Mouse (Mus musculus): ENCODE results near the gene Pigl.
"Not testable (repeated sequence)": the region's sequence is repeated elsewhere in the genome, so short reads cannot be mapped to it uniquely, and the experiment has no call there.

The Pigl gene

DNA sequence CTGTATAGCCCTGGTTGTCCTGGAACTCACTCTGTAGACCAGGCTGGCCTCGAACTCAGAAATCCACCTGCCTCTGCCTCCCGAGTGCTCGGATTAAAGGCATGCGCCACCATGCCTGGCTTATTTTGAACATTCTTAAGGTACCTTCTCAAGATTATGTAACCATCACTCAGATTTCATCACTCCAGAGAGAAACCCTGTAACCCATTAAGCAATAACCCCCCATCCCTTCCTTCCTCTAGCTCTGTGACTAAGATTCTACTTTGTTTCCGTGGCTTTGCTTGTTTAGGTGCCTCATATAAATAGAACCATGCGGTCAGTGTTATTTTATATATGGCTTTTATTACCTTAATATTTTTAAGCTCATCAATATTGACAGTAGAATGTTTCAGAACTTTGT lies 12.2 kb downstream of the Pigl start:
- no peak for DNase-seq

DNA sequence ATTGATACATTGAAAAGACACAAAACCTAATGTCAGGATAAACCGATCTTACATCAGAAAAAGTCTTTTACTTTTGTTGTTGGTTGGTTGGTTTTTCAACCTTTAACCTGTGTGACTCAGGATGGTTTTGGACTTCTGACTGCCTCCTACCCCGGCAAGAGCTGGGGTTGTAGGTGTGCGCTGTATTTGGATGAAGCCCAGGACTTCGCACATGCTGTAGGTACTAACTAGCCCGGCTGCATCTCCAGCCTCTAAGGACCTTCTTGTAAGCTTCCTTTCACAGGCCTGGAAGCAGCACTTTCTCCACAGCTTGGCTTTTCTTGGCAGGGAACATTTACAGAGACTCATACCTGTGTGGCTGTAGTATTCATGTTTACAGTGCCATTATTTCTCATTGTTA lies 15.3 kb downstream of the Pigl start:
- DNase-seq = no peak

DNA sequence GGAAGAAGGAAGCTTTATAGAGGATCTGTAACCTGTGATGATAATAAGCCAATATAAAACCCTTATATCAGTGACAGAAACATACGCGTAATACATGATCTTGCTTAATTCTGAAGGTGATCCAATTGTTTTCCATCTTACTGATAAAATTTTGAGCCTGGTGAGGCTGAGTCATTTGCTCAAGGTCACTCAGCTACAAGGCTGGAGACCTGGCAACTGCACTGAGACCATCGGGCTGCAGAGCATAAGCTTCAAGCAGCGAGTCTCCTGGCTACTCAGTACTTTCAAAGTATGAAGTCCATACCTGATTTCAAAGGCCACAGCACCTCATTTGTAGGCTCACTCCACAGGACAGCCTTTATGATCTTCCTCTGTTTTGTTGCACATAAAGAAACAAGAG lies 17.9 kb downstream of the Pigl start:
- DNase-seq = no peak

DNA sequence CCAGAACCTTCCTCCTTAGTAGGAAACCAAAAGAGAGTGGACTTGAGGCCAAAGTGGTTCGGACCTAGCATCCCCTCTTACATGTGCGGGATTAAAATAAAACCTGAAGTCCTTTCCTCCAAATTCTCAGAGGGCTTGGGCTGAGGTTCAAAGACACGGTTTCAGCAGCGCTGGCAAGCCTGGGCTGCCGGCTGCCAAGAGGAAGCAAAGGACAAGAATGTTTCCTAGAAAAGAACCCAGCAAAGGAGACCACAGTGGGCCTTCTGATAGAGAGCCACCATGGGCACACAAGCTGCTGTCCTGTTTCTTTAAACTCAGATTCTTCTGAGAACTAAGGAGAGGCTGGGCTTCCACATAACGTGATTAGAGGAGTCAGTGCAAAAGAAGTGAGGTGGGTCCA lies 20.7 kb downstream of the Pigl start:
- DNase-seq = no peak

DNA sequence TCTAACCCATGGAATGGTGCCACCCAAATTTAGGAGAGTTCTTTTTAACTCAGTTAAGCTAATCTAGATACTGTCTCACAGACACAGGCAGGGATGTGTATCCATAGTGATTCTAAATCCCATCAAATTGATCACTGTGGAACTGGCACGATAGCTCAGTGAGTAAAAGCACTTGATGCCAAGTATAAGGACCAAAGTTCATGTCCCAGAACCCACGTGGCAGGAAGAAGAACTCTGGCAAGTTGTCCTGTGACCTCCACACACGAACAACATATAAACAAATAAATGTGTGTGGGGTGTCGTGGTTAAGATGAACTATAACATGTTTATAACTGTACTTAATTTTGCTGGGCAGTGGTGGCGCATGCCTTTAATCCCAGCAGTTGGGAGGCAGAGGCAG lies 21.3 kb downstream of the Pigl start:
- no peak for DNase-seq

DNA sequence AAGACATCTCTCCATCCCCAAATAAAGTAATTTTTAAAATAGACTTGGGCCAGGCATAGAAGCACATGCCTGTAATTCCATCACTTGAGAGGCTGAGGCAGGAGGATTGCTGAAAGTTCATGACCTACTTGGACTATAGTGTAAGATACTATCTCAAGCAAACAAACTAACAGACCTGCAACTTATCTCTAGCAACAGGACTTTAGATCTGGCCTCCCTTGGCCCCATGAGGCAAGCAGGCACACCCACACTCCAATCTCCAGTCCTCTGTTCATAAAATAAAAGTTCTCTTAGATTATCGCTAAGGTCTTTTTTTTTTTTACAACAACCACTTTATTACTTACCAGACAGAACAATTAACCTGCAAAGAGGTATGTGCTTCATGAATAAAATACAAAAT lies 28.7 kb downstream of the Pigl start:
- DNase-seq = no peak

DNA sequence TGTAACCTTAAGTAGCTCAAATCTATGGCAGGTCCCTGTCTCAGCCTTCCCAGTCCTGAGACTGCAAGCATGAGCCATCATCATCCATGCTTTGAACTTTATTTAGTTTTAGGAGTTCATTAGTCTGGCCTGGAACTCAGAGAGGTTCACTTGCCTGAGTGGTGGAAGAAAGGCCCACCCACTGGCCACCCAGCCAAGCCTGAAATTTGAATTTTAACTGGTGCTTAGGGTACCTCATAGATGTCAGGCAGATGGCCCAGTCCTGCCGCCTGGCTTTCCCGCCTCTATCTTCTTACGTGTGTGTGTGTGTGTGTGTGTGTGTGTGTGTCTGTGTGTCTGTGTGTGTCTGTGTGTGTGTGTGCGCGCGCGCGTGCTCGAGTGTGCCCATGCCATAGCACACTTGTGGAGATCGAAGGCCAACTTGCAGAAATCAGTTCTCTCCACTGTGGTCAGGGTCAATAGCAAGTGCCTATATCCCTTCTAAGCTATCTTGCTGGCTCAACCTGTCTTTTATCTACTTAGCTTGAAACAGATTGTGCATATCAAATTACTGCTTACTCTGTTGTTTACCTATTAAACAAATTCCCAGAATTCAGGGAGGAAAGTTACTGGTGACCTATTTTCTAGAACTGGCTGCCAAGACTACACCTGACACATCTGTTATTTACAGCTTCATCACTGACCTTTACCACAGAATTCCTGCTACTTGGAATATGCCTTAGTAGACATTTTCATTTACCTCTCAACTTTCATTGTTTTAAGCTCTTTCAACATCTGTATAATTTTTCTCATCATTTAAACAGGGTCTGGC lies 29.5 kb downstream of the Pigl start:
- DNase-seq = no peak

DNA sequence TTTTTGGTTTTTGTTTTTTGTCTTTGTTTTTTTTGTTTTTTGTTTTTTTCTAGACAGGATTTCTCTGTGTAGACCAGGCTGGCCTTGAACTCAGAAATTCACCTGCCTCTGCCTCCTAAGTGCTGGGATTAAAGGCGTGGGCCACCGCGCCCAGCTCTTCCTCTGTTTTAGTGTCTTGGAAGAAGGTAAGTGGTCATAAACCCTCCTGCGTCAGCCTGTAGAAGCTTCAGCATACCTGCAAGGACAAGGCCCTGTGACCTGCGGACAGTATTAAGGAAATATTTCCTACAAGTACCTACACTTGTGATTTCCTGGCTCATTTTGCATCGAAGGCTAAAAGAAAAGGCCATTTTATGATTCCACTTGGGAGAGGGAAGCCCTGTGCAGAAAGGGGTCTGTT lies 35.4 kb downstream of the Pigl start:
- DNase-seq = no peak

DNA sequence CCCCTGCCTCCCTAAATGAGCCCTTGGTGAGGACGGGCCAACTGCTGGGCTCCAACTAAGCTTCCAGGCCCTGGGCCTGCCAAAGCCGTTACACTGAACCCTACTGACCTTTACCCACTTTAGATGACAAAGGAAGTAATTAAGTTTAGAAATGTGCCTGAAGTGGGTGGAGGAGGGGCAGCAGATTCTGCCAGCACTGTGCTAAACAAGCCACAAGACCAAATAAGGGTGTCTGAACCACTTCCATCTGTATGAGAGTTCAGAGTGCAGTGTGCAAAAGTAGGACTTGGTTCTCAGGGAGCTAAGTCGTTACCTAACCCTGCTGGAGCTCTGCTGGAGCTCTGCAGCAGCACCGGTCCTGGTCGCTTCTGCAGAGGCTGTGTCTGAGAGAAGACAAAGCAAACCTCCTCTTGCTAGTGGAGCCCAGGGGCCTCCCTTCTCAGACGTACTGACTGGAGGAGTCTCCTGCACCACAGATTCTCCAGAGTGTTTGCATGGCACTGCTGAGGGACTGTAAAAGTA lies 36.6 kb downstream of the Pigl start:
- no peak for DNase-seq

DNA sequence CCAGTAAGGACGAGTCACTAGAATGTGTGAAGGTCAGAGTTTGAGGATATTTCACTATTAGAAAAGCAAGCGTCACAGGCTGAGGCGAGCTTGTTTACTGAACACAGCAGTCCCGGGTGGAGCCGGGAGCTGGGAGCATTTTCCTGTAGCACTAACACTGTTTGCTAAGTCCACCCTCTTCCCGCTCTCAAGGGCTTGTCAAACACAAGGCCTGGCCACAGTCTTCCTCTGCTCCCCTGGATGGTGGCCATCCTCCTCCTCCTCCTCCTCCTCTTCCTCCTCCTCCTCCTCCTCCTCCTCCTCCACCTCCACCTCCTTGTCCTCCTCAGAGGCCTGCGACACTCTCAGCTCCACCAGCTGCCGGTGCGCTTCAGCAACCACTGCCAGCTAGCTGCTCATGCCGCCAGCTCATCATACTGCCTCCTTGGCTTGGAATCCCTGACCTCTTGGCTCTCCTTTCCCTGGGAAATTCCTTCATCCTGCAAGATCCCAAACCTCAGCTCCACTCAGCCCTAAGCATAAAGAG lies 37.1 kb downstream of the Pigl start:
- DNase-seq = no peak

DNA sequence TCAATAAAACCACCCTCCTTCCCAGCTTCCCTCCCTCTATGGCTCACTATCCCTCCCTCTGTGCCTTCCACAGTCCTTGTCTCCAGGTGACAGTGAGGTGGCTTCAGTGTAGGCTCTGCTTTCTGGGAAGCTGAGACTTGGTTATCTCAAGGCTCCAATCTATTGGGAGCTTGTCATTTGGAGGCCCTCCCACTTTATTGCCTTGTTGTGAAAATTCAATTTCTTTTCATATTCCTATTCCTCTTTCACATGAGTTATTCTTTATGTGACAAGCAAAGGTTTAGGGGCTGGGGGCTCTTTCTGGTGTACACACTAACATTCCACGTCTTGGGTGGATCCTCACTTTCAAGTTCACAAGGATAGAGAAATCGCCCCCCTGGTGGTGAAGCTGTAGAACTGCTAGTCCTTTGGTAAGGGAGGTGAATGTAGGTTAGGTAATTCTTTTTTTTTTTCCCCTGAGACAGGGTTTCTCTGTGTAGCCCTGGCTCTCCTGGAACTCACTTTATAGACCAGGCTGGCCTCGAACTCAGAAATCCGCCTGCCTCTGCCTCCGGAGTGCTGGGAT lies 38.0 kb downstream of the Pigl start:
- no peak for DNase-seq

DNA sequence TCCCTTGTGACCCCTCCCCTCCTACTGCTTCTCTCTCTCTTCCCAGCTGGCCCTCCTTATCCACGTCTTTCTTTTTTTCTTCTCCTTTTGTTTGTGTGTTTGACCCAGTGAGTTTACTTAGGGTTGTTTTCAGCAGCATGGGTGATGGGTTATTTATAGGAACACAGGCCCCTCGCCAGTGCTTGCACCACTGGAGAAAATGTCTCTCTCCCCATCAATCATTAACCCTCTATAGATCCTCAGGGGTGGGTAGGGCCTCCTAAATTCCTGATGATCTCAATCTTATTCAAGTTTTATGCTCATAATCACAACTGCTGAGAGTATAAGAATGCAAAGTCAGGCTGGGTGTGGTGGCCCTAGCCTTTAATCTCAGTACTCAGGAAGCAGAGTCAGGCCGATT lies 38.9 kb downstream of the Pigl start:
- DNase-seq = no peak

DNA sequence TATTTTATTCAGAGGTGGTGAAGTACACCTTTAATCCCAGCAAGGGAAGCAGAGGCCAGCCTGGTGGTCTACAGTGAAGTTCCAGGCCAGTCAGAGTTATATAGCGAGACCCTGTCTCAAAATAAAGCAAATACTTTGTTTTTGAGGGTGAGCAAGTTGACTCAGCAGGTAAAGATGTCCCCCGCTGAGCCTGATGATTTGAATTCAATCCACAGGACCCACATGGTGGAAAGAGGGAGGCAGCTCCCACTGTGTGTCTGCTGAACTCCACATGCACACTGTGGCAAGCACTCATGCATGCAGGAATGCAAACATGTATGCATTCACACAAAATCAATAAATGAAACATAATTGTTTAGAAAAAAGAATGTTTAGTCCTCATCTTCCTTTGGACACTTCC lies 40.5 kb downstream of the Pigl start:
- no peak for DNase-seq

DNA sequence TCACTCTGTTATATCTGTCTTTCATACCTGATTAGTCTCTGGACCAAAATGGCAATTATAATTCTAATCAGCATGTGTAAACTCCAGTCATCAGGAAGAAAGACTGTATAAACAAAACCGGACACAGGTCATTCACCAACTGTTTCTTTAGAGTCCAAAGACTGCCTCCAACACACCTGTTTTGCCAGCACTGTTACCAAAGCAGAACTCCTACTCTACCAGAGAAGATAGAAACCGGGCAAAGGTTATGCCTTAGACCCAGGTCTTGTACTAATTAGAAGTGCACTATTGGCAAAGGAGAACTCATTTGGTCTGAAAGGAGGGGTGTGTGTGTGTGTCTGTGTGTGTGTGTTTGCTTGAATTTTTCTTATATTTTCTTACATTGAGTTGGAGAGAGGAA lies 42.3 kb downstream of the Pigl start:
- no peak for DNase-seq

DNA sequence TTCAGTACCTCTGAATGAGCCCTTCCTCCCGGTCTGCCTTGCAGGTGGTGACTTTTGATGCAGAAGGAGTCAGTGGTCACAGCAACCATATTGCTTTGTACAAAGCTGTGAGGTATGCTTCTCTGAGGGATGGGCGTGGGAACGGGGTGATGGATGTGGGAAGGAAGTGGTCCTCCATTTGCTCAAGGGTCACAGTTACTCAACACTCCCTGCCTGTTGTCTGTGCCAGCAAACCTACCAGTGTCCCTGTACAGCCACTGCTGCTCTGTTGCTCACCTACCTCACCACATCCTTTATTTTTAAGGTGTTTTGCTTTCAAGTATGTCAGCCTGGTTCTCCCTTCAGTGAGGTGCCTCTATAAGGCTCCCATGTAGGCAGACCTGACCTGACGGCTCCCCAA lies 49.4 kb downstream of the Pigl start:
- no peak for DNase-seq

DNA sequence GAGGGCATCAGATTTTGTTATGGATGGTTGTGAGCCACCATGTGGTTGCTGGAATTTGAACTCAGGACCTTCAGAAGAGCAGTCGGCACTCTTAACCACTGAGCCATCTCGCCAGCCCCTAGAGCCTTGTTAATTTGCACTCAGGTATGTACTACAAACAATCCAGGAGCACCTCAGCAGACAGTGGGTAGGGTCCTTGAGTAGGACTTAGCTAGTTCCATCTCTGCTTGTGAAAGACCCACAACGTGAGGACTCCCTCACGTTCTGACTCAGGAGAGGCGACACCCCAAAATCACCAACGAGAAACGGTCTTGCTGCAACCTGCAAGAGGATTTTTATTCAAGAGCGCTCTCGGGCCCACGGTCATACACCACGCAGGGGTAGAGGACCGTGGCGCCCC lies 50.1 kb downstream of the Pigl start:
- not testable (repeated sequence) for DNase-seq

DNA sequence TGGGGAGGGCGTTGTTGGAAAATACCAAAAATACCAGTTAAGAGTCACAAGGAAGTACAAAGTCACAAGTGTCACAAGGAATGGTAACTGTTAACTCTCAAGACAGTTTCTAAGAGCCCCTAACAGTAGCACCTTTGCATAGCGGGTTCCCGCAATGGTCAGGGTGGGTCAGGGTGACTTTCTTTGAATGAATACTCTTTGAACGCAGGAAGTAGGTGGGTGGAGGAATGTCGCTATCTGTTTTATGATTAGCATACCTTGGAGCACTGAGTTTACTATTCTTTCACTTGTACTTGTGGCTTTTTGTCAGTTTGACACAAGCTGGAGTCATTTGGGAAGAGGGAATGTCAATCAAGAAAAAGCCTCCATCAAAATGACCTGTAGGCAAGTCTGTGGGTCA lies 50.6 kb downstream of the Pigl start:
- DNase-seq = not testable (repeated sequence)

DNA sequence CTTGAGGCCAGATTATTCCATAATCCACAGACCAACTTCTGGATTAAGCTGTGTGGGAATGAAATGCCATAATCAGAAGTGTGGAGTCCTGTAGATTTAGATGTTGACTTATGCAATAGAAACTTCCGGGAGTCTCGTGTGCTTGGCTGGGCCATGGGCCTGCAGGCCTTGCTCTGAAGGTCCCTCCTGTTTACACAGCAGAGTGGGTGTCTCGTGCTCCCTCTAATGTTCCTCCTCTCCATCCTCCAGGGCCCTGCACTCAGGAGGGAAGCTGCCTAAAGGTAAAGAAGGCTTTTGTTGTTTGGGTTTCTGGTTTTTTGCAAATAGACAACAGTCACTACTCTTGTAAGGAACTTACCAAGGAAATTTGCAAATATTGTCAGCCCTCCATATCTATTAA lies 51.3 kb downstream of the Pigl start:
- DNase-seq = no peak

DNA sequence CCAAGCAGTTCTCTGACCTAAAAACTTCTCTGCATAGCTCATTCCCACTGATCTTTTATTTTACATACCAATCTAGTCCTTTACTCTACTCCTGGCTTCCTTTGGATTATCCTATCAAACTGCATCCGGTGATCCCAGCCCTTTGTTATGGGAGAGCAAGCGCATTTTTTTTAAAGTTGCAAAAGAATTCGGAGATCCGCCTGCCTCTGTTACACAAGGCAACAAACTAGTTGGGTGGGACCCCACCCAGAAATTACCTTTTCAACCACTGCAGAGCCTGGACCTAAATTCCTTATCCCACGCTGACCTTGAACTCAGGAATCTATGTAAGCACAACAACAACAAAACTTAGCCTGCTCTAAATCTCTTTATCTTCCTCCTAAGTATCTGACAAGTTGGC lies 52.7 kb downstream of the Pigl start:
- no peak for DNase-seq

DNA sequence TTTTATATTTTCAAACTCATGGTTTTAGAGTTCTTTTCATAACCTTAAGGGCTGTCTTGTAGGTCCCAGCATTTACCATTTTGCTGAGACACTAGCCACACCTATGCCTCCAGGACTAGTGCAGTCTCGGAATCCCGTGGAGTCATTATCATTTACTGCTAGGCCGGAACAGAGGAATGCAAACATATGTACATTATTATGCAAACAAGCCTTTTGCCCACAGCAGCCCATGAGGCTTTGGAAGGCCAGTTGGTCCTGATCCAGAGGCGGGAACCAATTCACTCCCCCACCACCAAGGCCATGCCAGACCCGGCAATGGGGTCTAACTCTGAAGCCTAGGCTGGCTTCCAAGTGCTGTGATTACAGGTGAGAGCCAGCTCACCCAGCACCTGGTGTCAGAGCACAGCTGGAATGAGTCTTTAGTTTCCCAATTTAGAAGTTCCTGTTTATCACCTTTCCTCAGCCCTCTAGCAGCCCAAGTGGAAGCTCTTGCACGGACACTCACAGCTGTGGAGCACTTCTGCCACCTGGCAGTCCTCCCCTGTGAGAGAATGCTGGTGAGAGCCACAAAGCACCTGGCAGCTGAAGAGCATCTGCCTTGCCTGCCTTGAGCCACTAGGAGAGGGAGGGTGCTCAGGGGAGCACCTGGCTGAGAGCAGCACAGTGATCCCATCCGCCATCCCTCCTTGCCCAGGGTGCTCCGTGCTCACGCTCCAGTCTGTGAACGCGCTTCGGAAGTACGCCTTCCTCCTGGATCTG lies 53.4 kb downstream of the Pigl start:
- no peak for DNase-seq

DNA sequence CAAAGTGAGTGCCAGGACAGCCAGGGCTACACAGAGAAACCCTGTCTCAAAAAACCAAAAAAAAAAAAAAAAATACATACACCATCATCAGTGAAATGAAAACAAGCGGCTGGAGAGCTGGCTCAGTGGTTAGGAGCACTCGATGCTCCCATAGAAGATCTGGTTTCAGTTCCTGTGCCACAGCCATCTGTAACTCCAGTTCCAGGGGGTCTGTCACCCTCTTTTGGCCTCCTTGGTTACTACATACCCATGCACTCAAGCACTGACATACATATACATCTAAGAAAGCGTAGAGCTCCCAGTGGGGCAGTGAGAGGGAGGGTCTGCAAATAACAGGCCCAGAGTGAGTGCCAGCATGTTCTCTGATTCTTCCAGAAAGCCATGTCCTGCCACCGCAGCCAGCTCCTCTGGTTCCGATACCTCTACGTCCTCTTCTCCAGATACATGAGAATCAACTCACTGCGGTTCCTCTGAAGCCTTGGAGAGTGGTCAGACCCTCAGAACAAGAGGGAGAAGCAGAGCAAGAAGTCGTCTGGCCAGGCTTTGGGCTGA lies 54.3 kb downstream of the Pigl start:
- no peak for DNase-seq

DNA sequence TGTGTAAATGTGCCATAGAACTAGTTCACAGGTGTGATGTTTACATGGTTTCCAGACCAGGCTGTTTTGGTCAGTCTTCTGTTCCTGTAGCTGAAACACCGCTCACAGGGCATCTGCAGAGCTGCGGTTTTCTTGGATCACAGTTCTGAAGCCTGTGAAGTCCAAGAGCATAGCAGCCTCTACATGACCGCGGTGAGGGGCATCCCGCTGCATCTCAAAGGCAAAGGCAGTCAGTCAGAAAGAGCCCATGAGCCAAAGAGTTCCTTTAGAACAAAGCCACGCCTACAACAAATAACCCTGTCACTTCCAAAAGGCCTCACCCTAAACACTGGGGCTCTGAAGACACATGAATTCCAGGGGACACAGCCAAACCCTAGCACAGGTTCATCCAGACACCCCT lies 55.1 kb downstream of the Pigl start:
- DNase-seq = no peak

DNA sequence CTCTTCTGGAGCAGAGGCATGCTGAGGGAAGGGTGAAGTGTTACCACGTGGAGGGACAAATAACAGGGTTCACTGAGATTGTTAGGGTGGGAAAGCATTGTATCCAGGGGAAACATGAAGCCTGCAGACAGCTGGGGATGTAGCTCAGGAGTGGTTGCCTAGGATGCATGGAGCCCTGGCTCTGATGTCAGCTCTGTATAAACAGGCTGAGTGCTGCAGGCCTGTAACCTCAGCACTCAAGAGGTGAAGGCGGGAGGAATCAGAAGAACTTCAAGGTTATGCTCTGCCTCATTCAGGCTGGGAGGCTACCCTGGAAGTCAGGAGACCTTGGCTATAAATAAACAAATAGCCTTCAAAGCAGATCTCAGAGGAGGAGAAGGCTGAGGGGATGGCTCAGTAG lies 60.7 kb downstream of the Pigl start:
- no peak for DNase-seq

DNA sequence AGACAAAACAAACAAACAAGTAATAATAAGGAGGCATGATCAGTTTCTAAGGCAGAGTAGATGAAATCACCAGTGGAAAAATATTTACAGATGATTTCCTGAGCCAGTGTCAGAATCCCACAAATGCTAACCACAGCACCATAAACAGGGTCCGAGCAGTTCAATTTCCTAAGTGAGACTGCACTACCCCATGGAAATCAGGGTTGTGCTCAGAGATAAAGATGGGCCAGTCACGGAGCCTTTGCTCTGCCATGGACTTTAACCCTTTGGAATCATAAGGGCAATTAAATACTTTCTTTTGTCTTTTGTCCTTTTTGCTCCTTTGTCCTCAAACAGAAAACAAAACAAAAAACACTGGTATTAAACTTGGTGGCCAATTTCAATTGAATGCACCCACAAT lies 64.0 kb downstream of the Pigl start:
- no peak for DNase-seq
